Mouse (Mus musculus) thymus, adult 2 months (tissue): ENCODE measurements around the gene Tbc1d2b.

Source experiments
- CTCF ChIP-seq: fragments of 200-500 bp; IDR thresholded peaks from 2 replicates; pipeline ENCODE4 v1.5.1; 2012; ENCODE audit warnings: mild to moderate bottlenecking, control low read depth, low read length, moderate library complexity, borderline replicate concordance; ENCODE audit not compliant: control insufficient read depth, poor library complexity, insufficient read depth; ENCODE audit errors: extremely low read depth
- POLR2A ChIP-seq: fragments of 200-500 bp; IDR thresholded peaks from 2 replicates; pipeline ENCODE4 v1.6.1; 2012; ENCODE audit warnings: mild to moderate bottlenecking, low read length, control low read depth, moderate library complexity; ENCODE audit not compliant: control insufficient read depth, poor library complexity, insufficient read depth; ENCODE audit errors: extremely low read depth

GRCm38 (mm10) chr9:90262063-90262462 lies 8.5 kb downstream of the Tbc1d2b start:
- TF ChIP-seq CTCF: no peak
- TF ChIP-seq POLR2A: no peak
